Mouse (Mus musculus) frontal cortex, postnatal 36 days (tissue): ENCODE results near the gene Mcat.
"Not testable (repeated sequence)": the region's sequence is repeated elsewhere in the genome, so short reads cannot be mapped to it uniquely, and the experiment has no call there.

Experiments used
- DNase-seq, 2 experiments: peaks; one replicate each; pipeline ENCODE4 v3.0.0; 2022; ENCODE audit warnings: low spot score in 2 of 2

The Mcat gene

GRCm38 (mm10) chr15:83510805-83511405 is 52.7 kb downstream of the Mcat start, which contains the start of gene Ttll1:
Gene Ttll1, minus strand, starts transcription at chr15:83510893.
- DNase-seq, result peak; percentile 94 to 96

- DNase-seq, result no peak
Observed at GRCm38 (mm10) chr15:83509950-83510804, 53.4 kb downstream of the Mcat start.

- not testable (repeated sequence) for DNase-seq
Observed at GRCm38 (mm10) chr15:83501483-83501882, 62.1 kb downstream of the Mcat start.

- peak in 1 of 2 experiments; percentile 14 for DNase-seq
Observed at GRCm38 (mm10) chr15:83500352-83500751, 63.2 kb downstream of the Mcat start.

- DNase-seq, result no peak
Observed at GRCm38 (mm10) chr15:83499211-83499755, 64.3 kb downstream of the Mcat start.

- no peak for DNase-seq
Observed at GRCm38 (mm10) chr15:83497299-83497698, 66.3 kb downstream of the Mcat start.
